Mouse (Mus musculus): ENCODE data around the gene Abhd17c.
A peak's percentile ranks its signal among the peaks of the same experiment; 100 is the strongest.
"Not testable (repeated sequence)": the region's sequence is repeated elsewhere in the genome, so short reads cannot be mapped to it uniquely, and the experiment has no call there.

Gene Abhd17c

GRCm38 (mm10) chr7:84151001-84151959 lies at the start of gene Abhd17c:
TSS of gene Abhd17c (minus strand) at chr7:84151893.
- peak; percentile 53 for DNase-seq

- no peak for DNase-seq
Observed at GRCm38 (mm10) chr7:84197208-84197860, 45.6 kb upstream of the Abhd17c start.

- no peak for DNase-seq
Observed at GRCm38 (mm10) chr7:84196221-84196620, 44.5 kb upstream of the Abhd17c start.

GRCm38 (mm10) chr7:84192256-84192655 lies 40.6 kb upstream of the Abhd17c start:
- no peak for DNase-seq

GRCm38 (mm10) chr7:84191476-84191875 lies 39.8 kb upstream of the Abhd17c start:
- DNase-seq, result no peak

- no peak for DNase-seq
Observed at GRCm38 (mm10) chr7:84188196-84188595, 36.5 kb upstream of the Abhd17c start.

GRCm38 (mm10) chr7:84185196-84185595 lies 33.5 kb upstream of the Abhd17c start:
- DNase-seq, result no peak

GRCm38 (mm10) chr7:84184703-84185102 lies 33.0 kb upstream of the Abhd17c start:
- DNase-seq, result no peak

GRCm38 (mm10) chr7:84178809-84179208 lies 27.1 kb upstream of the Abhd17c start:
- not testable (repeated sequence) for DNase-seq

- DNase-seq, result no peak
Observed at GRCm38 (mm10) chr7:84174655-84175448, 23.2 kb upstream of the Abhd17c start.

GRCm38 (mm10) chr7:84173394-84173793 lies 21.7 kb upstream of the Abhd17c start:
- DNase-seq, result no peak

GRCm38 (mm10) chr7:84171177-84171787 lies 19.6 kb upstream of the Abhd17c start:
- peak; percentile 31 for DNase-seq

- no peak for DNase-seq
Observed at GRCm38 (mm10) chr7:84168355-84168754, 16.7 kb upstream of the Abhd17c start.

- DNase-seq, result no peak
Observed at GRCm38 (mm10) chr7:84166721-84167419, 15.2 kb upstream of the Abhd17c start.

- DNase-seq, result no peak
Observed at GRCm38 (mm10) chr7:84166007-84166406, 14.3 kb upstream of the Abhd17c start.

GRCm38 (mm10) chr7:84165288-84165687 lies 13.6 kb upstream of the Abhd17c start:
- no peak for DNase-seq

GRCm38 (mm10) chr7:84164880-84165279 lies 13.2 kb upstream of the Abhd17c start:
- DNase-seq, result no peak

GRCm38 (mm10) chr7:84164419-84164818 lies 12.7 kb upstream of the Abhd17c start:
- no peak for DNase-seq

GRCm38 (mm10) chr7:84163585-84163984 lies 11.9 kb upstream of the Abhd17c start:
- DNase-seq, result no peak

GRCm38 (mm10) chr7:84159414-84159813 lies 7.7 kb upstream of the Abhd17c start:
- no peak for DNase-seq

GRCm38 (mm10) chr7:84153821-84154220 lies 2.1 kb upstream of the Abhd17c start:
- no peak for DNase-seq

- DNase-seq, result no peak
Observed at GRCm38 (mm10) chr7:84152821-84153220, 1.1 kb upstream of the Abhd17c start.

Measured in liver (tissue).